Mouse (Mus musculus) CH12.LX (cell line): ENCODE measurements at regions not wholly inside any gene's neighbourhood (a gene's known extent, or its start where the extent isn't known, plus 50 kb on each side); places are given as distances from the start of the nearest gene placed in this dataset.

Source experiments
- DNase-seq: peaks from one replicate; pipeline ENCODE4 v3.0.0-alpha.2; 2013; ENCODE audit errors: extremely low read depth
- H3K27ac ChIP-seq: 2 replicates; pipeline ENCODE4 v1.5.1; 2012; ENCODE audit warnings: low read depth, mild to moderate bottlenecking, control low read depth, moderate library complexity; ENCODE audit not compliant: insufficient read depth
- H3K27me3 ChIP-seq: replicated peaks from 2 replicates; pipeline ENCODE3; 2012; ENCODE audit warnings: inconsistent platforms
- H3K36me3 ChIP-seq, 2 experiments: replicated peaks in 1 of 2; 2 replicates each; pipeline versions ENCODE3 to v1.6.1; 2012; ENCODE audit warnings: inconsistent platforms in 1 of 2, low read length in 1 of 2, mild to moderate bottlenecking in 1 of 2, mixed read lengths in 1 of 2, moderate library complexity in 1 of 2; ENCODE audit not compliant: control insufficient read depth in 1 of 2, insufficient read depth in 1 of 2
- H3K4me1 ChIP-seq, 2 experiments: 2 replicates each; pipeline ENCODE4 v1.6.1; 2012; ENCODE audit warnings: inconsistent platforms in 1 of 2, moderate library complexity in 1 of 2; ENCODE audit not compliant: insufficient read depth in 2 of 2, control insufficient read depth in 1 of 2
- H3K4me2 ChIP-seq: 2 replicates; pipeline ENCODE4 v1.6.1; 2012; ENCODE audit warnings: low read depth, mild to moderate bottlenecking, control low read depth; ENCODE audit not compliant: poor library complexity, insufficient read depth, severe bottlenecking
- H3K4me3 ChIP-seq, 3 experiments: fragments of 150-350 bp in 1 of 3; sonication (generic) in 1 of 3; replicated peaks in 1 of 3; 2 replicates each; pipeline versions ENCODE3 to v1.5.1; 2011 to 2012; ENCODE audit warnings: low read depth in 2 of 3, low read length in 2 of 3, mild to moderate bottlenecking in 2 of 3, moderate library complexity in 2 of 3, control low read depth in 1 of 3, improper control_type of control experiment in 1 of 3, inconsistent platforms in 1 of 3, mixed read lengths in 1 of 3; ENCODE audit not compliant: poor library complexity in 1 of 3
- H3K79me2 ChIP-seq: replicated peaks from 2 replicates; pipeline ENCODE4 v1.6.1; 2012; ENCODE audit warnings: mild to moderate bottlenecking, moderate library complexity; ENCODE audit not compliant: control insufficient read depth, poor library complexity, insufficient read depth, severe bottlenecking; ENCODE audit errors: extremely low read depth
- H3K9ac ChIP-seq: 2 replicates; pipeline ENCODE4 v1.6.1; 2012; ENCODE audit warnings: low read depth, mild to moderate bottlenecking, control low read depth, moderate library complexity; ENCODE audit not compliant: insufficient read depth
- H3K9me3 ChIP-seq: replicated peaks from 2 replicates; pipeline ENCODE3; 2012; ENCODE audit warnings: low read length, inconsistent platforms, mixed read lengths
- BHLHE40 ChIP-seq: IDR thresholded peaks from 2 replicates; pipeline ENCODE4 v1.6.1; 2011; ENCODE audit warnings: mild to moderate bottlenecking, low read depth, low read length, improper control_type of control experiment
- CHD1 ChIP-seq: IDR thresholded peaks from 2 replicates; pipeline ENCODE4 v1.6.1; 2012; ENCODE audit warnings: low read depth, low read length, improper control_type of control experiment, inconsistent platforms
- CHD2 ChIP-seq: IDR thresholded peaks from 2 replicates; pipeline ENCODE4 v1.6.1; 2011; ENCODE audit warnings: low read length, improper control_type of control experiment
- CTCF ChIP-seq, 2 experiments: IDR thresholded peaks in 1 of 2; conservative IDR thresholded peaks in 1 of 2; 2 replicates each; pipeline ENCODE4 v1.5.1; 2011 to 2012; ENCODE audit warnings: low read depth in 2 of 2, low read length in 2 of 2, improper control_type of control experiment in 1 of 2, inconsistent platforms in 1 of 2, mild to moderate bottlenecking in 1 of 2, moderate library complexity in 1 of 2
- ELF1 ChIP-seq: IDR thresholded peaks from 2 replicates; pipeline ENCODE4 v1.6.1; 2014; ENCODE audit warnings: low read depth, mild to moderate bottlenecking, inconsistent platforms, low read length, improper control_type of control experiment
- EP300 ChIP-seq: IDR thresholded peaks from 2 replicates; pipeline ENCODE4 v1.6.1; 2011; ENCODE audit warnings: low read length, improper control_type of control experiment
- ETS1 ChIP-seq: conservative IDR thresholded peaks from 2 replicates; pipeline ENCODE4 v1.6.1; 2012; ENCODE audit warnings: low read depth, mild to moderate bottlenecking, inconsistent platforms, low read length, improper control_type of control experiment, moderate library complexity
- HCFC1 ChIP-seq: IDR thresholded peaks from 2 replicates; pipeline ENCODE4 v1.6.1; 2012; ENCODE audit warnings: low read depth, mild to moderate bottlenecking, inconsistent platforms, low read length, improper control_type of control experiment
- JUN ChIP-seq: IDR thresholded peaks from 2 replicates; pipeline ENCODE4 v1.6.1; 2011; ENCODE audit warnings: low read depth, mild to moderate bottlenecking, low read length, improper control_type of control experiment, moderate library complexity; ENCODE audit not compliant: insufficient read depth
- KAT2A ChIP-seq: IDR thresholded peaks from 2 replicates; pipeline ENCODE4 v1.6.1; 2012; ENCODE audit warnings: low read length, improper control_type of control experiment, inconsistent platforms; ENCODE audit not compliant: insufficient replicate concordance
- MAFK ChIP-seq: IDR thresholded peaks from 2 replicates; pipeline ENCODE4 v1.6.1; 2011; ENCODE audit warnings: low read length, improper control_type of control experiment; ENCODE audit not compliant: insufficient replicate concordance
- MXI1 ChIP-seq: IDR thresholded peaks from 2 replicates; pipeline ENCODE4 v1.6.1; 2011; ENCODE audit warnings: mild to moderate bottlenecking, low read depth, low read length, improper control_type of control experiment
- NELFE ChIP-seq: IDR thresholded peaks from 2 replicates; pipeline ENCODE4 v1.6.1; 2011; ENCODE audit warnings: low read depth, low read length, improper control_type of control experiment
- NRF1 ChIP-seq: IDR thresholded peaks from 2 replicates; pipeline ENCODE4 v1.6.1; 2014; ENCODE audit warnings: low read depth, mild to moderate bottlenecking, inconsistent platforms, low read length, improper control_type of control experiment, moderate library complexity
- POLR2AphosphoS2 ChIP-seq: IDR thresholded peaks from 2 replicates; pipeline ENCODE4 v1.6.1; 2011; ENCODE audit warnings: low read depth, low read length, improper control_type of control experiment
- RAD21 ChIP-seq: IDR thresholded peaks from 2 replicates; pipeline ENCODE4 v1.6.1; 2011; ENCODE audit warnings: low read depth, mild to moderate bottlenecking, low read length, improper control_type of control experiment, moderate library complexity
- RCOR1 ChIP-seq: conservative IDR thresholded peaks from 2 replicates; pipeline ENCODE4 v1.6.1; 2012; ENCODE audit warnings: low read depth, mild to moderate bottlenecking, inconsistent platforms, low read length, improper control_type of control experiment
- SIN3A ChIP-seq: IDR thresholded peaks from 2 replicates; pipeline ENCODE4 v1.6.1; 2012; ENCODE audit warnings: low read length, improper control_type of control experiment, inconsistent platforms
- TBP ChIP-seq: conservative IDR thresholded peaks from 2 replicates; pipeline ENCODE4 v1.6.1; 2011; ENCODE audit warnings: low read depth, low read length, improper control_type of control experiment
- USF2 ChIP-seq: conservative IDR thresholded peaks from 2 replicates; pipeline ENCODE4 v1.6.1; 2011; ENCODE audit warnings: low read depth, low read length, improper control_type of control experiment
- ZC3H11A ChIP-seq: IDR thresholded peaks from 2 replicates; pipeline ENCODE4 v1.6.1; 2012; ENCODE audit warnings: low read depth, mild to moderate bottlenecking, inconsistent platforms, low read length, improper control_type of control experiment
- ZKSCAN1 ChIP-seq: IDR thresholded peaks from 2 replicates; pipeline ENCODE4 v1.6.1; 2012; ENCODE audit warnings: low read depth, inconsistent platforms, low read length, improper control_type of control experiment, borderline replicate concordance
- ZNF384 ChIP-seq: IDR thresholded peaks from 2 replicates; pipeline ENCODE4 v1.6.1; 2012; ENCODE audit warnings: low read depth, low read length, improper control_type of control experiment, inconsistent platforms
- dilution Hi-C: fragments of 300-500 bp; cut with MboI; formaldehyde crosslinking; loops from 2 replicates; pipeline ENCODE4 v1.14.3; 2020; ENCODE audit warnings: low sequenced_read_pairs; ENCODE audit not compliant: extremely low pct_unique_long_range_greater_than_20kb, extremely low pct_ligation_motif_present
- in situ Hi-C: fragments of 300-500 bp; cut with MboI; formaldehyde crosslinking; loops from 3 replicates; pipeline ENCODE4 v1.14.3; 2019; ENCODE audit warnings: low sequenced_read_pairs, low pct_ligation_motif_present, low pct_unique_long_range_greater_than_20kb, mixed read lengths

- Histone ChIP-seq H3K36me3 (no peaks in the 10 kb centered on the region), H3K9ac (no peak overlapping the region), H3K9me3 (no peaks in the 10 kb centered on the region), H3K79me2 (no peaks in the 10 kb centered on the region), H3K4me3 (no peak overlapping the region), H3K27ac (no peak overlapping the region), H3K27me3 (no peaks in the 10 kb centered on the region), H3K4me2 (no peak overlapping the region), H3K4me1 (no peaks in the 10 kb centered on the region)
- in situ Hi-C loops (no loop called here), dilution Hi-C loops (no loop called here)
- no peak for TF ChIP-seq ZKSCAN1
- TF ChIP-seq EP300: no peak
- DNase-seq: no peak
Observed at GRCm38 (mm10) chr3:51096545-51096944, 127.7 kb upstream of the Noct start.

- in situ Hi-C loops: no loop called here
- Histone ChIP-seq H3K4me3 (no peak overlapping the region), H3K4me2 (no peak overlapping the region)
- DNase-seq: no peak
- TF ChIP-seq JUN (no peak), RAD21 (no peak), ZC3H11A (no peak), MXI1 (no peak), RCOR1 (no peak), POLR2AphosphoS2 (no peak), CHD2 (no peak), KAT2A (no peak)
- TF ChIP-seq, all 38 proteins: peak for 0
- H3K9me3 ChIP-seq: no peaks in the 10 kb centered on the region
- no peaks in the 10 kb centered on the region for H3K4me1 ChIP-seq
- H3K36me3 ChIP-seq: no peaks in the 10 kb centered on the region
- dilution Hi-C loops: no loop called here
- no peak overlapping the region for H3K27ac ChIP-seq
- H3K79me2 ChIP-seq: no peaks in the 10 kb centered on the region
- no peaks in the 10 kb centered on the region for H3K27me3 ChIP-seq
- no peak overlapping the region for H3K9ac ChIP-seq
Observed at GRCm38 (mm10) chr3:51097362-51097761, 126.9 kb upstream of the Noct start.

GRCm38 (mm10) chr3:51099966-51100365 is 124.3 kb upstream of the Noct start:
- no peaks in the 10 kb centered on the region for H3K9me3 ChIP-seq
- no peak for DNase-seq
- no peak for TF ChIP-seq MXI1
- TF ChIP-seq TBP: no peak
- TF ChIP-seq ZKSCAN1: no peak
- TF ChIP-seq SIN3A: no peak
- TF ChIP-seq CTCF (conservative IDR thresholded peaks at IDR 0.05 in 1 of 2, IDR thresholded peaks at IDR 0.05 in 1 of 2; ENCODE audit: low read depth in 2 of 2, low read length in 2 of 2): no peak
- no peak for TF ChIP-seq ETS1
- no peak for TF ChIP-seq NELFE
- no peak for TF ChIP-seq MAFK
- TF ChIP-seq ZC3H11A: no peak
- TF ChIP-seq NRF1: no peak
- TF ChIP-seq ZNF384: no peak
- TF ChIP-seq USF2: no peak
- no peak for TF ChIP-seq CHD1
- no peak for TF ChIP-seq HCFC1
- no peak for TF ChIP-seq RAD21
- TF ChIP-seq ELF1: no peak
- no peak for TF ChIP-seq BHLHE40
- TF ChIP-seq, all 38 proteins: peak for 0
- dilution Hi-C loops (no loop called here), in situ Hi-C loops (no loop called here)
- H3K27me3 ChIP-seq: no peaks in the 10 kb centered on the region
- H3K4me2 ChIP-seq: no peak overlapping the region
- H3K36me3 ChIP-seq: no peaks in the 10 kb centered on the region
- no peak overlapping the region for H3K4me3 ChIP-seq
- no peaks in the 10 kb centered on the region for H3K79me2 ChIP-seq
- no peak overlapping the region for H3K27ac ChIP-seq
- H3K4me1 ChIP-seq: no peaks in the 10 kb centered on the region
- H3K9ac ChIP-seq: no peak overlapping the region
